Mouse (Mus musculus) layer of hippocampus, postnatal 10 days (tissue): ENCODE data around the gene Dtymk. TPM values are rescaled to one million over a fixed set of nuclear protein-coding genes. Genes with fewer than 3 reads are reported as not detected.

Experiments used
- DNase-seq, 2 experiments: peaks; one replicate each; pipeline ENCODE4 v3.0.0; 2021; ENCODE audit warnings: low spot score in 2 of 2
- total RNA-seq, 2 experiments: library from RNA; stranded (reverse); gene quantifications; 2 replicates each; pipeline ENCODE4 v1.2.3; 2021

Gene Dtymk
- total RNA-seq, 2 experiments from 2014 or later, result 65.9 to 69.4 TPM

GRCm38 (mm10) chr1:93748539-93748938, 53.2 kb downstream of the Dtymk start:
- no peak for DNase-seq

- DNase-seq, result no peak
Measured at GRCm38 (mm10) chr1:93746179-93746578, 55.6 kb downstream of the Dtymk start.

GRCm38 (mm10) chr1:93742910-93743309, 58.8 kb downstream of the Dtymk start:
- no peak for DNase-seq

Other genes with a start within 250 kb of the Dtymk start
- 100 to 1,000 TPM; 353 to 378 TPM for gene Stk25, start 143.3 kb downstream of the Dtymk start, total RNA-seq
- gene Bok, start 116.3 kb downstream of the Dtymk start, total RNA-seq, result 10 to 100 TPM; 60.4 to 63.3 TPM
- gene Atg4b, start 50.4 kb downstream of the Dtymk start, total RNA-seq, result 10 to 100 TPM; 67.2 to 69.7 TPM
- 10 to 100 TPM; 31.5 to 32.8 TPM for gene Thap4, start 47.1 kb downstream of the Dtymk start, total RNA-seq
- gene Ing5, start 2.0 kb upstream of the Dtymk start, total RNA-seq, result 10 to 100 TPM; 10.4 to 11.2 TPM
- gene D2hgdh, start 23.0 kb upstream of the Dtymk start, total RNA-seq, result 10 to 100 TPM; 12.9 to 15.4 TPM
- gene Gal3st2, start 59.4 kb upstream of the Dtymk start, total RNA-seq, result under 1 TPM in 1 of 2 experiments, not detected in 1; 0.54 TPM
- gene Gal3st2b, start 116.4 kb upstream of the Dtymk start, total RNA-seq, result 1 to 10 TPM in 1 of 2 experiments, under 1 TPM in 1; 0.71 to 1.0 TPM
- under 1 TPM; 0.05 to 0.07 TPM for gene Gal3st2c, start 188.6 kb upstream of the Dtymk start, total RNA-seq
- gene Neu4, start 218.5 kb upstream of the Dtymk start, total RNA-seq, result 10 to 100 TPM; 13.2 to 14.0 TPM